In the genomic region with DNA sequence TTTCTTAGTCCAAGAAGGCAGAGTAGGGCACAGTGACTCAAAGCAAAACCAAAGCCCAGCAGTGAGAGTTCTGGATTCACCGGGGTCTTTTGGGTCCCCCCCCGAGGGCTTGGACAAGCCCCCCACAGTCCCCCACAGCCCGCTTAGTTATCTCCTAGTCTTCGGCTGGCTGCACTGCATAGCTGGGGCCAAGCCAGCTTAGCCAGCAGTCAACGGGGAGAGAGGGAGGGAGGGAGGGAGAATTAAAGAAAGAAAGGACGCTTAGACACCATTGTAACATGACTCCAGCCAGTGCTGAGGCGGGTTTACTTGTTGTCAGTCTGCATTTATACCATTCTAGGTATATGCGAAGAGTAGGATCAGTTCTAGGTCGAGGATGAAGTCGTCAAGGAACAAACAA, we compare ENCODE assay signal across 19 mouse cellular contexts. TPM values are rescaled to one million over a fixed set of nuclear protein-coding genes. Genes with fewer than 3 reads are reported as not detected.
DNase-seq lines count a peak whose midpoint lies in the region; ATAC-seq and TF ChIP-seq lines count a peak whose summit lies in the region.
"Had no signal": no experiment of that assay in that cellular context is flagged by ENCODE, and none has a peak within 500 bp of the region (broad histone marks: within the 10 kb centered on the region; RNA-seq: fewer than 3 reads in every experiment).

No protein-coding gene starts in this region.

- peak overlapping the region; percentile 14; the same call in 1 of the 2 replicates for H3K27ac ChIP-seq in forebrain, embryonic 13.5 days
- no peak overlapping the region for H3K27ac ChIP-seq in forebrain, embryonic 14.5 days (ENCODE audit: low read depth, low read length)
- no peak overlapping the region for H3K27ac ChIP-seq in heart, postnatal 0 days (ENCODE audit: low read depth)
- H3K27ac ChIP-seq in kidney, postnatal 0 days, result peak overlapping the region; percentile 6; the same call in 1 of the 2 replicates
- H3K27ac ChIP-seq in stomach, embryonic 16.5 days (ENCODE audit: low read length), result peak overlapping the region; percentile 47; the same call in 1 of the 2 replicates
- H3K27ac ChIP-seq: hindbrain, embryonic 10.5 days; left cerebral cortex, adult 2 months; limb, embryonic 10.5 days; liver, embryonic 12.5 days had no signal

- DNase-seq in forebrain, embryonic 14.5 days (ENCODE audit: low spot score), result no peak
- DNase-seq in heart, postnatal 0 days (ENCODE audit: low spot score), result peak; percentile 43
- DNase-seq in heart, postnatal 14 days, result no peak
- DNase-seq in kidney, postnatal 0 days (ENCODE audit: low spot score), result no peak
- DNase-seq in kidney, postnatal 10 days, result no peak
- no peak for DNase-seq in urinary bladder, postnatal 10 days (ENCODE audit: low spot score)
- DNase-seq: cerebellum, adult 9-10 months; kidney, adult 8-10 months; lung, postnatal 10 days; spleen, adult 18-20 months; thymus, postnatal 14 days had no signal

- peaks cover 94% of the 10 kb centered on the region for H3K36me3 ChIP-seq in forebrain, embryonic 13.5 days (ENCODE audit: poor library complexity, severe bottlenecking)
- peaks cover 85% of the 10 kb centered on the region for H3K36me3 ChIP-seq in forebrain, embryonic 14.5 days (ENCODE audit: control insufficient read depth, insufficient read depth, low read length)
- peaks cover 59% of the 10 kb centered on the region for H3K36me3 ChIP-seq in heart, postnatal 0 days (replicated peaks; ENCODE audit: control insufficient read depth, insufficient read depth, low read length)
- H3K36me3 ChIP-seq in kidney, postnatal 0 days (ENCODE audit: insufficient read depth, low read length), result peaks cover 66% of the 10 kb centered on the region
- peaks cover 15% of the 10 kb centered on the region; the same call in 1 of the 2 replicates for H3K36me3 ChIP-seq in stomach, embryonic 16.5 days (ENCODE audit: control insufficient read depth, insufficient read depth, low read length)

- peaks cover 11% of the 10 kb centered on the region for H3K4me1 ChIP-seq in forebrain, embryonic 13.5 days
- H3K4me1 ChIP-seq in forebrain, embryonic 14.5 days (ENCODE audit: control insufficient read depth, insufficient read depth, low read length), result no peaks in the 10 kb centered on the region
- peaks cover 20% of the 10 kb centered on the region for H3K4me1 ChIP-seq in heart, postnatal 0 days (ENCODE audit: control insufficient read depth, insufficient read depth)
- H3K4me1 ChIP-seq in kidney, postnatal 0 days (replicated peaks; ENCODE audit: insufficient read depth, low read length), result no peaks in the 10 kb centered on the region
- peaks cover 6% of the 10 kb centered on the region; the same call in 1 of the 2 replicates for H3K4me1 ChIP-seq in stomach, embryonic 16.5 days (ENCODE audit: control insufficient read depth, insufficient read depth, low read length)
- H3K4me1 ChIP-seq: hindbrain, embryonic 10.5 days; limb, embryonic 10.5 days; liver, embryonic 12.5 days; midbrain, embryonic 15.5 days had no signal

- H3K9me3 ChIP-seq in forebrain, embryonic 13.5 days (replicated peaks), result no peaks in the 10 kb centered on the region
- no peaks in the 10 kb centered on the region for H3K9me3 ChIP-seq in forebrain, embryonic 14.5 days (replicated peaks; ENCODE audit: control insufficient read depth, low read length)
- no peaks in the 10 kb centered on the region for H3K9me3 ChIP-seq in heart, postnatal 0 days (replicated peaks; ENCODE audit: control insufficient read depth, low read length)
- no peaks in the 10 kb centered on the region for H3K9me3 ChIP-seq in kidney, postnatal 0 days (replicated peaks; ENCODE audit: low read length)
- no peaks in the 10 kb centered on the region for H3K9me3 ChIP-seq in stomach, embryonic 16.5 days (replicated peaks; ENCODE audit: control insufficient read depth, low read length)
- H3K9me3 ChIP-seq: forebrain, embryonic 12.5 days; hindbrain, embryonic 10.5 days; limb, embryonic 10.5 days; liver, embryonic 12.5 days; midbrain, embryonic 15.5 days had no signal

- TF ChIP-seq EP300 in heart, postnatal 0 days (IDR thresholded peaks at IDR 0.05; ENCODE audit: low read depth), result no peak

- ATAC-seq in forebrain, embryonic 13.5 days, result no peak
- no peak for ATAC-seq in forebrain, embryonic 14.5 days
- ATAC-seq in heart, postnatal 0 days (ENCODE audit: insufficient read depth, low read depth), result peak; percentile 58
- no peak for ATAC-seq in kidney, postnatal 0 days (replicated peaks; ENCODE audit: low FRiP score, low read depth)
- ATAC-seq in stomach, embryonic 16.5 days (ENCODE audit: insufficient read depth, low FRiP score), result no peak
- ATAC-seq: liver, embryonic 12.5 days; midbrain, embryonic 15.5 days had no signal

- H3K4me2 ChIP-seq in forebrain, embryonic 13.5 days, result no peak overlapping the region
- H3K4me2 ChIP-seq in forebrain, embryonic 14.5 days (ENCODE audit: low read length), result no peak overlapping the region
- no peak overlapping the region for H3K4me2 ChIP-seq in heart, postnatal 0 days (ENCODE audit: low read depth, low read length)
- no peak overlapping the region for H3K4me2 ChIP-seq in kidney, postnatal 0 days (ENCODE audit: low read length)
- H3K4me2 ChIP-seq in stomach, embryonic 16.5 days (ENCODE audit: low read depth, low read length), result no peak overlapping the region
- H3K4me2 ChIP-seq: forebrain, embryonic 12.5 days; liver, embryonic 12.5 days; midbrain, embryonic 15.5 days had no signal

- TF ChIP-seq CTCF in heart, postnatal 0 days (IDR thresholded peaks at IDR 0.05; ENCODE audit: low read depth), result no peak
- TF ChIP-seq CTCF in kidney, postnatal 0 days (IDR thresholded peaks at IDR 0.05; ENCODE audit: low read depth), result no peak

- H3K27me3 ChIP-seq in forebrain, embryonic 13.5 days, result no peaks in the 10 kb centered on the region
- no peaks in the 10 kb centered on the region for H3K27me3 ChIP-seq in forebrain, embryonic 14.5 days (replicated peaks; ENCODE audit: control insufficient read depth, insufficient read depth, low read length)
- H3K27me3 ChIP-seq in heart, postnatal 0 days (ENCODE audit: control insufficient read depth, insufficient read depth, low read length), result no peaks in the 10 kb centered on the region
- H3K27me3 ChIP-seq in kidney, postnatal 0 days (ENCODE audit: insufficient read depth, low read length), result no peaks in the 10 kb centered on the region
- no peaks in the 10 kb centered on the region for H3K27me3 ChIP-seq in stomach, embryonic 16.5 days (ENCODE audit: control insufficient read depth, insufficient read depth, low read length)
- H3K27me3 ChIP-seq: forebrain, embryonic 12.5 days; liver, embryonic 12.5 days; midbrain, embryonic 15.5 days had no signal

- H3K9ac ChIP-seq in forebrain, embryonic 13.5 days, result no peak overlapping the region
- H3K9ac ChIP-seq in forebrain, embryonic 14.5 days (ENCODE audit: low read length), result no peak overlapping the region
- no peak overlapping the region for H3K9ac ChIP-seq in heart, postnatal 0 days (replicated peaks; ENCODE audit: low read depth, low read length)
- no peak overlapping the region for H3K9ac ChIP-seq in kidney, postnatal 0 days (ENCODE audit: low read depth, low read length)
- H3K9ac ChIP-seq in stomach, embryonic 16.5 days (ENCODE audit: low read length), result no peak overlapping the region
- H3K9ac ChIP-seq: forebrain, embryonic 12.5 days; liver, embryonic 12.5 days; midbrain, embryonic 15.5 days had no signal

- no peak overlapping the region for H3K4me3 ChIP-seq in forebrain, embryonic 13.5 days
- no peak overlapping the region for H3K4me3 ChIP-seq in forebrain, embryonic 14.5 days (ENCODE audit: low read depth, low read length)
- H3K4me3 ChIP-seq in heart, postnatal 0 days (ENCODE audit: low read depth, low read length), result no peak overlapping the region
- no peak overlapping the region for H3K4me3 ChIP-seq in kidney, postnatal 0 days (replicated peaks; ENCODE audit: low read depth, low read length)
- no peak overlapping the region for H3K4me3 ChIP-seq in stomach, embryonic 16.5 days (replicated peaks; ENCODE audit: low read length)
- H3K4me3 ChIP-seq: forebrain, embryonic 12.5 days; hindbrain, embryonic 10.5 days; left cerebral cortex, adult 2 months; limb, embryonic 10.5 days; liver, embryonic 12.5 days; midbrain, embryonic 15.5 days had no signal

- WGBS in forebrain, embryonic 13.5 days, result 54% methylated on average over 9 of the region's 10 CpGs
- 44% methylated on average over 10 of the region's 10 CpGs for WGBS in forebrain, embryonic 14.5 days
- 22% methylated on average over 10 of the region's 10 CpGs for WGBS in heart, postnatal 0 days
- 44% methylated on average over 10 of the region's 10 CpGs for WGBS in kidney, postnatal 0 days
- 47% methylated on average over 10 of the region's 10 CpGs for WGBS in stomach, embryonic 16.5 days

- intact Hi-C loops in heart, postnatal 14 days (cut with DNase I), result no loop called here

RNA-seq across cellular contexts. Expression of gene Sdc3, which starts 14.7 kb away (rescaled TPM):
- 36.1 and 41.9 TPM in 2 replicates for polyA plus RNA-seq in forebrain, embryonic 13.5 days (2015; fragmentation: Nextera tagmentation; extraction: Ambion mirVana)
- polyA plus RNA-seq in forebrain, embryonic 14.5 days (2014; fragmentation: Nextera tagmentation; extraction: Ambion mirVana), result 47.6 and 61.2 TPM in 2 replicates
- 44.2 and 55.2 TPM in 2 replicates for total RNA-seq in heart, postnatal 0 days (2014; rRNA removed; ENCODE audit: low replicate concordance)
- 9.3 and 9.4 TPM in 2 replicates for polyA plus RNA-seq in heart, postnatal 0 days (2015; fragmentation: Nextera tagmentation; extraction: Ambion mirVana)
- 10 to 100 TPM; 43.0 to 50.6 TPM for total RNA-seq in heart, postnatal 14 days (2021)
- 14.9 and 16.2 TPM in 2 replicates for polyA plus RNA-seq in kidney, postnatal 0 days (2015; fragmentation: Nextera tagmentation; extraction: Ambion mirVana)
- 23.2 and 25.2 TPM in 2 replicates for polyA plus RNA-seq in stomach, embryonic 16.5 days (2015; fragmentation: Nextera tagmentation; extraction: Ambion mirVana)

Comparison
In these comparisons a context has a peak if more than half of its experiments do, and no peak if none do; other contexts are left out.
1. H3K27ac ChIP-seq: peak in forebrain, embryonic 13.5 days (single experiment), kidney, postnatal 0 days (single experiment) and stomach, embryonic 16.5 days (single experiment); none in forebrain, embryonic 14.5 days (single experiment) and heart, postnatal 0 days (single experiment).